In the genomic region with DNA sequence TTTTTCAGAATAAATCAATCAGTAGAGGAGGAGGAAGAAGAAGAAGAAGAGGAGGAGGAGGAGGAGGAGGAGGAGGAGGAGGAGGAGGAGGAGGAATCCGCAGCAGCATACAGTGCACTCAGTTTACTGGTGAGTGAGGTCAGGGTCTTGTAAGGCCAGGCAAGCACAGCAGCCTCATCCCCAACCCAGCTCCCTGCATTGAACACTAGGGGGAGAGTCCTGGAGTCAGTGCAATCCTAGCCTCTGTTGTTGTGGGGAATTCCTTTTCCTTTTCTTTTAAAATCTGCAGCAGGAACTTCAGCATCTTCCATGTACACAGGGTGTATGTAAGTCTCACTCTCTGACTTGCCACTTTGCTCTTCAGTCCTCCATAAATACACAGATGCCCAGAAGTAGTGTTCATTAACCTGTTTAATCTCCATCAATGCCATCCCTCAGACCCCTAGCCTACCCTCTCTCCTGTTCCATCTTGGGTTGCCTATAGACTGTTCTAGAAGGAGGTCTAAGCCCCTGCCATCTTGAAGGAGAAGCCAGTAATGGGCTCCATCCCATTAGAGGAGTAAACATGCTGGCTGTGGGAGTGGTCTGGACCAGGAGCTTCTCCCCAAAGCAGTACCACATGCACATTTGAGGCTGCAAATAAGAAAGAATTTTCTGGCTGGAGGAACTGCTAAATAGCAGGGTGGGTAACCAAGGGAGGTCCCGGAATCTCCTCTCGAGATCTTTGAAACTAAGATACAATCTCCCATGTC, we compare ENCODE assay signal across 7 mouse cellular contexts.
DNase-seq lines count a peak whose midpoint lies in the region; ATAC-seq and TF ChIP-seq lines count a peak whose summit lies in the region.

No protein-coding gene starts in this region.

- H3K4me3 ChIP-seq in embryonic fibroblast, embryonic 13.5 days (ENCODE audit: insufficient read depth, low read length): no peak overlapping the region
- H3K4me3 ChIP-seq in hindbrain, embryonic 15.5 days: no peak overlapping the region
- no peak overlapping the region for H3K4me3 ChIP-seq in lung, embryonic 15.5 days
- no peak overlapping the region for H3K4me3 ChIP-seq in stomach, embryonic 16.5 days (replicated peaks; ENCODE audit: low read length)

- DNase-seq in 3T3-L1 (ENCODE audit: low read depth, low spot score): peak; percentile 87
- DNase-seq in right cerebral cortex, postnatal 10 days (ENCODE audit: low spot score in 2 of 2): no peak

- H3K9ac ChIP-seq in hindbrain, embryonic 15.5 days: no peak overlapping the region
- H3K9ac ChIP-seq in lung, embryonic 15.5 days: no peak overlapping the region
- H3K9ac ChIP-seq in stomach, embryonic 16.5 days (ENCODE audit: low read length): 0 out of 2 replicates have a peak overlapping the region, but pooled peaks have one; percentile 20

- peak; percentile 47; the same call in 1 of the 2 replicates for TF ChIP-seq CTCF in embryonic fibroblast, embryonic 13.5 days (IDR thresholded peaks at IDR 0.05; ENCODE audit: borderline replicate concordance, insufficient read depth, low read length)

- ATAC-seq in CD4-positive, CD25-positive, alpha-beta regulatory T cell, adult 4 months: peak; percentile 36
- peak; percentile 71; the same call in 1 of the 2 replicates for ATAC-seq in hindbrain, embryonic 15.5 days (ENCODE audit: low FRiP score, low read depth)
- ATAC-seq in lung, embryonic 15.5 days (ENCODE audit: borderline replicate concordance, extremely low read depth, low FRiP score, low TSS enrichment): peak; percentile 66
- peak; percentile 45 for ATAC-seq in stomach, embryonic 16.5 days (ENCODE audit: insufficient read depth, low FRiP score)

- peaks cover 17% of the 10 kb centered on the region for H3K4me1 ChIP-seq in embryonic fibroblast, embryonic 13.5 days (ENCODE audit: control insufficient read depth, insufficient read depth, low read length)
- peaks cover 19% of the 10 kb centered on the region for H3K4me1 ChIP-seq in hindbrain, embryonic 15.5 days (replicated peaks)
- peaks cover 37% of the 10 kb centered on the region for H3K4me1 ChIP-seq in lung, embryonic 15.5 days
- peaks cover 25% of the 10 kb centered on the region for H3K4me1 ChIP-seq in stomach, embryonic 16.5 days (ENCODE audit: control insufficient read depth, insufficient read depth, low read length)

- WGBS in hindbrain, embryonic 15.5 days: 39% methylated on average over 3 of the region's 3 CpGs
- whole genome bisulfite sequencing in lung, embryonic 15.5 days: 25% methylated on average over 3 of the region's 3 CpGs
- WGBS in stomach, embryonic 16.5 days: 22% methylated on average over 3 of the region's 3 CpGs

- H3K9me3 ChIP-seq in hindbrain, embryonic 15.5 days: no peaks in the 10 kb centered on the region
- H3K9me3 ChIP-seq in lung, embryonic 15.5 days: no peaks in the 10 kb centered on the region
- H3K9me3 ChIP-seq in stomach, embryonic 16.5 days (replicated peaks; ENCODE audit: control insufficient read depth, low read length): no peaks in the 10 kb centered on the region

- H3K4me2 ChIP-seq in hindbrain, embryonic 15.5 days: no peak overlapping the region
- H3K4me2 ChIP-seq in lung, embryonic 15.5 days: peak overlapping the region; percentile 28
- peak overlapping the region; percentile 45 for H3K4me2 ChIP-seq in stomach, embryonic 16.5 days (ENCODE audit: low read depth, low read length)

- no peaks in the 10 kb centered on the region for H3K36me3 ChIP-seq in hindbrain, embryonic 15.5 days
- H3K36me3 ChIP-seq in lung, embryonic 15.5 days: no peaks in the 10 kb centered on the region
- H3K36me3 ChIP-seq in stomach, embryonic 16.5 days (ENCODE audit: control insufficient read depth, insufficient read depth, low read length): no peaks in the 10 kb centered on the region

- no peaks in the 10 kb centered on the region for H3K27me3 ChIP-seq in hindbrain, embryonic 15.5 days
- H3K27me3 ChIP-seq in lung, embryonic 15.5 days: no peaks in the 10 kb centered on the region
- H3K27me3 ChIP-seq in stomach, embryonic 16.5 days (ENCODE audit: control insufficient read depth, insufficient read depth, low read length): no peaks in the 10 kb centered on the region

- no peak for TF ChIP-seq POLR2A in embryonic fibroblast, embryonic 13.5 days (IDR thresholded peaks at IDR 0.05; ENCODE audit: low read depth, low read length)

- peak overlapping the region; percentile 79 for H3K27ac ChIP-seq in embryonic fibroblast, embryonic 13.5 days (ENCODE audit: insufficient read depth, low read length)
- peak overlapping the region; percentile 64 for H3K27ac ChIP-seq in hindbrain, embryonic 15.5 days (replicated peaks)
- peak overlapping the region; percentile 85 for H3K27ac ChIP-seq in lung, embryonic 15.5 days
- peak overlapping the region; percentile 95 for H3K27ac ChIP-seq in stomach, embryonic 16.5 days (ENCODE audit: low read length)
